Mouse (Mus musculus) layer of hippocampus, adult 18-20 months (tissue): ENCODE measurements around the gene Gm4553. TPM values are rescaled to one million over a fixed set of nuclear protein-coding genes. Genes with fewer than 3 reads are reported as not detected.
A peak's percentile ranks its signal among the peaks of the same experiment; 100 is the strongest.
"Not testable (repeated sequence)": the region's sequence is repeated elsewhere in the genome, so short reads cannot be mapped to it uniquely, and the experiment has no call there.

ENCODE experiments used
- DNase-seq, 2 experiments: peaks; one replicate each; pipeline ENCODE4 v3.0.0; 2022; ENCODE audit warnings: low spot score in 2 of 2
- total RNA-seq, 2 experiments: library from RNA; stranded (reverse); gene quantifications; 2 replicates each; pipeline ENCODE4 v1.2.3; 2021

Gm4553 gene
- total RNA-seq, 2 experiments from 2014 or later, result not detected

- DNase-seq, result not testable (repeated sequence)
Observed at GRCm38 (mm10) chr7:142135934-142136333, 29.6 kb downstream of the Gm4553 start, which contains the start of gene Gm39115. Gene Gm39115, minus strand, starts transcription at chr7:142136034.

DNA sequence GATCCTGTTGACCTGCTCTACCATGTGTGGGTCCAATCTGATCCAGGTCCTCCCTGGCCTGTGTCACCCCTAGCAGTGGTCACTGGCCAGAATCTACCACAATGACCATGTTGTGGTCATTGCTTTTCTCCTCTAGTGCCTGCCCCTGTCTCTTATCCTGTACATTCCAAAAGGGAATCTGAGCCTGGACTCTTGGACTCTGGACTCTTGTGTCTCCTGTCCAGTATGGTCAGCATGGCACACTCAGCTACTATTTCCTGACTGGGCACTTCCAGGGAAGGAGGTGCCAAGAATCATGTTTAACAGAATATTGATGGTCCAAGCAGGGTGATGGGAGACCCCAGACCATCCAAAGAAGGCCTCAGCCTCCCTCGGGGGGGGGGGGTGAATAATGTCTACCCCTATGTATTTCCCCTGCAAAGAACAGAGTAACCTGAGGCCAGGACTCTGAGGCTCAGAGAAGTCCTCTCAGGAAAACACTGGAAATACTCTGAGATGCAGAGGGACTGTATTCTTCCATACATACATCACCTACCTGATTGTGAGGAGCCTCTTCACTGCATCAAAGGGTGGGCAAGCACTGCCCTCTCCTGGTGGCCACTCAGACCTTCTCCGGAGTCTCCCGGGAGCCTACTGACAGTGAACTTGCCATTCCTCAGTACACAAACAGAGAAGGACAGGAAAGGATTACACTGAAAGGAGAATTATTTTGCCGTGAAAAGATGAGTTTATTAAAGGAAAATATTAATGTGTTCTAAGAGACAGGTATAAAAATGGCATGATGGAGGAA, 31.1 kb downstream of the Gm4553 start:
- DNase-seq, result peak; percentile 7 to 10

DNA sequence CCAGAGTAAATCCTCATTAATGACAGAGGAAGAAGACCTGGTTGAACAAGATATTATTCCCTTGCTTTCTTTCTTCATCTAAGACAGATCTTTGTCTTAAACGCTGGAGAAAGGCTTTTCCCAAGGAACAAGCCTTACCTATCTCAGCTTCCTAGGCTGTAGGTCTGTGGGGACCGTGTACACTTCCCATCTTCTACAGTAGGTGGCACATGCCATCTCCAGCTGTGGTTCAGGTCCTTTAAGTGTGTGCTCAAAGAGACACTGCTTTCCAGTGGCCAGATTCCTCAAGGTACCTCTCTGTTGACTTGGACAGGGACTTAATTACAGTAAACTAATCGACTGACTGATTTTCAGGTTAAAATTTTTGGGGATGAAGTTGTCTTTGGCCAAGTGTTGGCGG, 36.7 kb downstream of the Gm4553 start:
- DNase-seq, result no peak

GRCm38 (mm10) chr7:142120629-142121028, 44.9 kb downstream of the Gm4553 start, which contains the start of gene Gm45618:
Gene Gm45618, minus strand, starts transcription at chr7:142120729.
- not testable (repeated sequence) for DNase-seq

DNA sequence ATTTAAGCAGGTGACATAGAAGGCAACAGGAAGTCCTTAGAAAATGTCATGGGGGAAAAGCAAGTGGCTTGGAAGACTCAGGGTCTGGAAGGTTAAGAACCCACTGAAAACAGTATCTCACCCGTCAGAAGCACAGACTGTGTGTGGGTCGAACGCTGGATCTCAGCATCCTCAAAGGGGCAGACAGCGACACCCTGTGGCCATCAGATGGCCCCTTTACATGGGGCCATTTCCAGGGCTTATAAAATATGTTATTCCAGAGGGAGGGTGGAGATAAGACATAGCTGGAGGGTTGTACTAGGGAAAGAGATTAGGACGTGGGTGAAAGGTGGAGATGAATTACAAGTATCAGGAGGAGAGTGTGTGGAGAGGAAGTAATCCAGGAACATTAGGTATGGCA, 45.9 kb downstream of the Gm4553 start:
- DNase-seq, result peak in 1 of 2 experiments; percentile 19

Other genes with a start within 250 kb of the Gm4553 start
- gene Tollip, start 247.2 kb downstream of the Gm4553 start, total RNA-seq, result 100 to 1,000 TPM; 118 to 120 TPM
- 100 to 1,000 TPM; 166 to 180 TPM for gene Brsk2, start 216.0 kb downstream of the Gm4553 start, total RNA-seq
- gene Mob2, start 104.7 kb downstream of the Gm4553 start, total RNA-seq, result 10 to 100 TPM; 29.0 to 32.0 TPM
- gene Dusp8, start 69.9 kb downstream of the Gm4553 start, total RNA-seq, result 100 to 1,000 TPM; 130 to 133 TPM
- gene Gm45618, start 45.0 kb downstream of the Gm4553 start, total RNA-seq, result not detected
- gene Gm39115, start 29.7 kb downstream of the Gm4553 start, total RNA-seq, result not detected
- gene Gm45337, start 21.1 kb downstream of the Gm4553 start, total RNA-seq, result not detected
- not detected for gene Gm29735, start 8.6 kb downstream of the Gm4553 start, total RNA-seq
- gene Krtap5-2, start 10.3 kb upstream of the Gm4553 start, total RNA-seq, result not detected
- not detected for gene Gm10153, start 24.6 kb upstream of the Gm4553 start, total RNA-seq
- gene Krtap5-3, start 35.6 kb upstream of the Gm4553 start, total RNA-seq, result not detected
- gene Gm7579, start 46.1 kb upstream of the Gm4553 start, total RNA-seq, result not detected
- not detected for gene Krtap5-5, start 64.2 kb upstream of the Gm4553 start, total RNA-seq
- gene Gm40460, start 75.3 kb upstream of the Gm4553 start, total RNA-seq, result not detected
- gene Gm2431, start 92.6 kb upstream of the Gm4553 start, total RNA-seq, result not detected
- gene Gm4559, start 108.6 kb upstream of the Gm4553 start, total RNA-seq, result not detected
- not detected for gene Krtap5-1, start 131.4 kb upstream of the Gm4553 start, total RNA-seq
- gene Krtap5-4, start 137.8 kb upstream of the Gm4553 start, total RNA-seq, result not detected
- gene Ifitm10, start 208.0 kb upstream of the Gm4553 start, total RNA-seq, result 10 to 100 TPM; 36.8 to 37.1 TPM
- gene Gm49369, start 216.9 kb upstream of the Gm4553 start, total RNA-seq, result 1 to 10 TPM in 1 of 2 experiments, under 1 TPM in 1; 0.94 to 6.7 TPM
- 100 to 1,000 TPM; 303 to 349 TPM for gene Ctsd, start 222.3 kb upstream of the Gm4553 start, total RNA-seq